Mouse (Mus musculus): ENCODE results near the gene Hspd1.
"Not testable (repeated sequence)": the region's sequence is repeated elsewhere in the genome, so short reads cannot be mapped to it uniquely, and the experiment has no call there.

Hspd1 gene

GRCm38 (mm10) chr1:55086868-55087400 lies 1.1 kb downstream of the Hspd1 start:
- peak in 1 of 2 experiments; percentile 18 for DNase-seq

- DNase-seq, result no peak
These were observed 2.2 kb downstream of the Hspd1 start for GRCm38 (mm10) chr1:55085781-55086366.

- DNase-seq, result no peak
These were observed 5.9 kb downstream of the Hspd1 start for GRCm38 (mm10) chr1:55082106-55082505.

GRCm38 (mm10) chr1:55079677-55080076 lies 8.4 kb downstream of the Hspd1 start:
- DNase-seq, result no peak

- peak; percentile 29 to 52 for DNase-seq
These were observed 11.1 kb downstream of the Hspd1 start for GRCm38 (mm10) chr1:55076849-55077516.

- DNase-seq, result no peak
These were observed 11.7 kb downstream of the Hspd1 start for GRCm38 (mm10) chr1:55076395-55076743.

GRCm38 (mm10) chr1:55075652-55076394 lies 12.2 kb downstream of the Hspd1 start:
- DNase-seq, result no peak

- DNase-seq, result no peak
These were observed 13.3 kb downstream of the Hspd1 start for GRCm38 (mm10) chr1:55074757-55075156.

GRCm38 (mm10) chr1:55072328-55072727 lies 15.7 kb downstream of the Hspd1 start:
- not testable (repeated sequence) for DNase-seq

GRCm38 (mm10) chr1:55061772-55062171 lies 26.3 kb downstream of the Hspd1 start:
- DNase-seq, result no peak

GRCm38 (mm10) chr1:55061099-55061498 lies 26.9 kb downstream of the Hspd1 start:
- DNase-seq, result no peak

GRCm38 (mm10) chr1:55058383-55058782 lies 29.7 kb downstream of the Hspd1 start:
- not testable (repeated sequence) for DNase-seq

GRCm38 (mm10) chr1:55055322-55056115 lies 32.5 kb downstream of the Hspd1 start:
- no peak for DNase-seq

- no peak for DNase-seq
These were observed 34.4 kb downstream of the Hspd1 start for GRCm38 (mm10) chr1:55053596-55053995.

GRCm38 (mm10) chr1:55053005-55053404 lies 35.0 kb downstream of the Hspd1 start:
- DNase-seq, result peak; percentile 88 to 90

GRCm38 (mm10) chr1:55052355-55052953 lies 35.6 kb downstream of the Hspd1 start, which contains the start of gene Coq10b:
Gene Coq10b, plus strand, starts transcription at chr1:55052770.
- peak; percentile 99 for DNase-seq

- DNase-seq, result no peak
These were observed 36.4 kb downstream of the Hspd1 start for GRCm38 (mm10) chr1:55051671-55052070.

GRCm38 (mm10) chr1:55048841-55049587 lies 39.0 kb downstream of the Hspd1 start:
- DNase-seq, result no peak

GRCm38 (mm10) chr1:55043164-55043563 lies 44.9 kb downstream of the Hspd1 start:
- no peak for DNase-seq

- DNase-seq, result no peak
These were observed 45.8 kb downstream of the Hspd1 start for GRCm38 (mm10) chr1:55042246-55042645.

- no peak for DNase-seq
These were observed 46.4 kb downstream of the Hspd1 start for GRCm38 (mm10) chr1:55041691-55042090.

GRCm38 (mm10) chr1:55039944-55040343 lies 48.1 kb downstream of the Hspd1 start:
- DNase-seq, result no peak

Data from lung, postnatal 4 days (tissue).